ENCODE assay signal across 19 mouse cellular contexts in the genomic region with DNA sequence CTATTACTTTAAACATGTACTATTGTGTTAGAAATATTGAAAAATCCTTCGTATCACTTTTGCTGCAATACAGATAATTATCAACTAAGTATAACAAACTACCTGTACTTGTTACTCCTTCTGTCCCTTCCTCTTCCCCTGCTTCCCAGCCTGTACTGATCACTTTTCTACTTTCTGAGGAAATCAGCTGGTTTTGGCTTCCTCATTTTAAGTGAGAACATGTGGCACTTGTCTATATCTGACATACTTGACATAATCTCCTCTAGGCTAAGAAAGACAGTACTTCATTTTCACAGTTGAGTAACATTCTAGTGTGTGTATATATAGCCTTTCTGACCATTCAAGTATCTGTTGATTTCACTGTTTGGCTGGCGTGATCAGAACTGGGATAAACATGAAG.
"Had no signal": no experiment of that assay in that cellular context is flagged by ENCODE, and none has a peak within 500 bp of the region (broad histone marks: within the 10 kb centered on the region; RNA-seq: fewer than 3 reads in every experiment).

No protein-coding gene starts in this region.

- ATAC-seq: midbrain, embryonic 16.5 days had no signal

- H3K9ac ChIP-seq: liver, embryonic 14.5 days; lung, embryonic 14.5 days; midbrain, embryonic 12.5 days; neural tube, embryonic 12.5 days had no signal

- H3K27ac ChIP-seq: liver, embryonic 14.5 days; macrophage; midbrain, embryonic 10.5 days; midbrain, embryonic 12.5 days; neural tube, embryonic 12.5 days had no signal

- H3K4me3 ChIP-seq: midbrain, embryonic 10.5 days; midbrain, embryonic 12.5 days; myocyte; neural tube, embryonic 12.5 days had no signal

- H3K4me1 ChIP-seq: midbrain, embryonic 10.5 days; midbrain, embryonic 12.5 days; neural tube, embryonic 12.5 days had no signal

- H3K9me3 ChIP-seq: midbrain, embryonic 10.5 days; midbrain, embryonic 12.5 days; neural tube, embryonic 12.5 days had no signal

- H3K27me3 ChIP-seq: midbrain, embryonic 12.5 days; neural tube, embryonic 12.5 days had no signal

- DNase-seq: lung, adult 18-20 months; lung, embryonic 14.5 days; lung, postnatal 14 days; lung, postnatal 36 days; midbrain, embryonic 14.5 days; right cerebral cortex, adult 18-20 months; right cerebral cortex, postnatal 25 days; right cerebral cortex, postnatal 4 days; spleen, adult 18-20 months; thymus, adult 18-20 months; thymus, postnatal 14 days; thymus, postnatal 36 days had no signal
